In genomic region chr1:168299928-168300365, GRCm38 (mm10) we compare ENCODE assay signal across 10 mouse cellular contexts.
DNase-seq lines count a peak whose midpoint lies in the region; ATAC-seq and TF ChIP-seq lines count a peak whose summit lies in the region.
"Had no signal": no experiment of that assay in that cellular context is flagged by ENCODE, and none has a peak within 500 bp of the region (broad histone marks: within the 10 kb centered on the region; RNA-seq: fewer than 3 reads in every experiment).

No protein-coding gene starts in this region.

- no peak overlapping the region for H3K27ac ChIP-seq in lung, embryonic 14.5 days (ENCODE audit: low read depth)
- no peak overlapping the region for H3K27ac ChIP-seq in lung, postnatal 0 days (ENCODE audit: low read length)
- H3K27ac ChIP-seq in forebrain, embryonic 12.5 days, result peak overlapping the region; percentile 72
- H3K27ac ChIP-seq in hindbrain, embryonic 15.5 days (replicated peaks), result peak overlapping the region; percentile 74
- H3K27ac ChIP-seq in neural tube, embryonic 14.5 days (ENCODE audit: low read depth, low read length), result peak overlapping the region; percentile 80

- H3K4me2 ChIP-seq in lung, embryonic 14.5 days, result no peak overlapping the region
- H3K4me2 ChIP-seq in lung, postnatal 0 days (replicated peaks; ENCODE audit: low read depth, low read length), result no peak overlapping the region
- peak overlapping the region; percentile 31 for H3K4me2 ChIP-seq in forebrain, embryonic 12.5 days
- H3K4me2 ChIP-seq in hindbrain, embryonic 15.5 days, result peak overlapping the region; percentile 40
- H3K4me2 ChIP-seq in neural tube, embryonic 14.5 days (ENCODE audit: low read depth, low read length), result peak overlapping the region; percentile 33

- no peak overlapping the region for H3K4me3 ChIP-seq in lung, embryonic 14.5 days (ENCODE audit: low read depth, low read length)
- no peak overlapping the region for H3K4me3 ChIP-seq in lung, postnatal 0 days (ENCODE audit: low read depth, low read length)
- H3K4me3 ChIP-seq in forebrain, embryonic 12.5 days (replicated peaks), result no peak overlapping the region
- H3K4me3 ChIP-seq in hindbrain, embryonic 15.5 days, result no peak overlapping the region
- H3K4me3 ChIP-seq in neural tube, embryonic 14.5 days (ENCODE audit: low read depth, low read length), result no peak overlapping the region

- ATAC-seq in lung, embryonic 14.5 days (ENCODE audit: insufficient read depth), result 0 out of 2 replicates have a peak, but pooled peaks have one; percentile 42
- ATAC-seq in lung, postnatal 0 days, result no peak
- ATAC-seq in forebrain, embryonic 12.5 days (ENCODE audit: low FRiP score), result peak; percentile 53
- peak; percentile 76; the same call in 1 of the 2 replicates for ATAC-seq in hindbrain, embryonic 15.5 days (ENCODE audit: low FRiP score, low read depth)
- ATAC-seq in neural tube, embryonic 14.5 days (ENCODE audit: low read depth), result peak; percentile 53; the same call in 1 of the 2 replicates

- H3K27me3 ChIP-seq in lung, embryonic 14.5 days (ENCODE audit: insufficient read depth, low read length), result no peaks in the 10 kb centered on the region
- H3K27me3 ChIP-seq in lung, postnatal 0 days (replicated peaks; ENCODE audit: insufficient read depth, low read length), result no peaks in the 10 kb centered on the region
- no peaks in the 10 kb centered on the region for H3K27me3 ChIP-seq in forebrain, embryonic 12.5 days
- H3K27me3 ChIP-seq in hindbrain, embryonic 15.5 days, result no peaks in the 10 kb centered on the region
- no peaks in the 10 kb centered on the region for H3K27me3 ChIP-seq in neural tube, embryonic 14.5 days (ENCODE audit: control insufficient read depth, insufficient read depth, low read length)

- H3K9me3 ChIP-seq in lung, embryonic 14.5 days (ENCODE audit: low read depth, low read length), result no peaks in the 10 kb centered on the region
- no peaks in the 10 kb centered on the region for H3K9me3 ChIP-seq in lung, postnatal 0 days (ENCODE audit: low read length)
- H3K9me3 ChIP-seq in forebrain, embryonic 12.5 days, result no peaks in the 10 kb centered on the region
- H3K9me3 ChIP-seq in hindbrain, embryonic 15.5 days, result no peaks in the 10 kb centered on the region
- no peaks in the 10 kb centered on the region for H3K9me3 ChIP-seq in neural tube, embryonic 14.5 days (ENCODE audit: control insufficient read depth, low read length)

- 45% methylated on average over 12 of the region's 12 CpGs for WGBS in lung, embryonic 14.5 days
- WGBS in lung, postnatal 0 days, result 58% methylated on average over 12 of the region's 12 CpGs
- 44% methylated on average over 12 of the region's 12 CpGs for WGBS in forebrain, embryonic 12.5 days
- WGBS in hindbrain, embryonic 15.5 days, result 29% methylated on average over 12 of the region's 12 CpGs
- WGBS in neural tube, embryonic 14.5 days, result 19% methylated on average over 12 of the region's 12 CpGs

- DNase-seq in lung, embryonic 14.5 days, result no peak
- DNase-seq in lung, postnatal 0 days (ENCODE audit: low spot score), result no peak
- no peak for DNase-seq in adrenal gland, adult (ENCODE audit: inconsistent age in 2 of 2, low spot score in 1 of 2)
- no peak for DNase-seq in thymus, postnatal 36 days
- DNase-seq: embryo, embryonic 11 days; kidney, postnatal 4 days; lung, postnatal 10 days had no signal

- H3K36me3 ChIP-seq in lung, embryonic 14.5 days (ENCODE audit: insufficient read depth), result peaks cover 3% of the 10 kb centered on the region; the same call in 1 of the 2 replicates
- H3K36me3 ChIP-seq in lung, postnatal 0 days (ENCODE audit: insufficient read depth, low read length), result no peaks in the 10 kb centered on the region
- H3K36me3 ChIP-seq in forebrain, embryonic 12.5 days (replicated peaks), result no peaks in the 10 kb centered on the region
- H3K36me3 ChIP-seq in hindbrain, embryonic 15.5 days, result no peaks in the 10 kb centered on the region
- no peaks in the 10 kb centered on the region for H3K36me3 ChIP-seq in neural tube, embryonic 14.5 days (ENCODE audit: control insufficient read depth, insufficient read depth, low read length)

- no peak for TF ChIP-seq EP300 in lung, postnatal 0 days (IDR thresholded peaks at IDR 0.05)

- no peak overlapping the region for H3K9ac ChIP-seq in lung, embryonic 14.5 days
- no peak overlapping the region for H3K9ac ChIP-seq in lung, postnatal 0 days (replicated peaks; ENCODE audit: low read depth)
- no peak overlapping the region; the same call in 1 of the 2 replicates for H3K9ac ChIP-seq in forebrain, embryonic 12.5 days
- H3K9ac ChIP-seq in hindbrain, embryonic 15.5 days, result 0 out of 2 replicates have a peak overlapping the region, but pooled peaks have one; percentile 7
- H3K9ac ChIP-seq in neural tube, embryonic 14.5 days (replicated peaks; ENCODE audit: low read depth, low read length), result no peak overlapping the region; the same call in 1 of the 2 replicates

- H3K4me1 ChIP-seq in lung, embryonic 14.5 days (ENCODE audit: insufficient read depth), result no peaks in the 10 kb centered on the region
- H3K4me1 ChIP-seq in lung, postnatal 0 days (ENCODE audit: insufficient read depth, low read depth, low read length), result no peaks in the 10 kb centered on the region
- peaks cover 40% of the 10 kb centered on the region for H3K4me1 ChIP-seq in forebrain, embryonic 12.5 days
- H3K4me1 ChIP-seq in hindbrain, embryonic 15.5 days (replicated peaks), result peaks cover 35% of the 10 kb centered on the region
- peaks cover 22% of the 10 kb centered on the region for H3K4me1 ChIP-seq in neural tube, embryonic 14.5 days (ENCODE audit: control insufficient read depth, insufficient read depth, low read length)

- no peak for TF ChIP-seq CTCF in lung, embryonic 14.5 days (IDR thresholded peaks at IDR 0.05; ENCODE audit: low read depth)
- TF ChIP-seq CTCF in lung, postnatal 0 days (IDR thresholded peaks at IDR 0.05), result no peak

Comparison
In these comparisons a context has a peak if more than half of its experiments do, and no peak if none do; other contexts are left out.
1. H3K27ac ChIP-seq: peak in forebrain, embryonic 12.5 days (single experiment), hindbrain, embryonic 15.5 days (single experiment) and neural tube, embryonic 14.5 days (single experiment); none in lung, embryonic 14.5 days (single experiment) and lung, postnatal 0 days (single experiment).
2. H3K4me2 ChIP-seq: peak in forebrain, embryonic 12.5 days (single experiment), hindbrain, embryonic 15.5 days (single experiment) and neural tube, embryonic 14.5 days (single experiment); none in lung, embryonic 14.5 days (single experiment) and lung, postnatal 0 days (single experiment).